Mouse (Mus musculus): ENCODE measurements around the gene Dcaf10. TPM values are rescaled to one million over a fixed set of nuclear protein-coding genes. Genes with fewer than 3 reads are reported as not detected.
"Not testable (repeated sequence)": the region's sequence is repeated elsewhere in the genome, so short reads cannot be mapped to it uniquely, and the experiment has no call there.

Gene Dcaf10
- total RNA-seq, 2 experiments from 2014 or later: 16.1 to 16.9 TPM

DNA sequence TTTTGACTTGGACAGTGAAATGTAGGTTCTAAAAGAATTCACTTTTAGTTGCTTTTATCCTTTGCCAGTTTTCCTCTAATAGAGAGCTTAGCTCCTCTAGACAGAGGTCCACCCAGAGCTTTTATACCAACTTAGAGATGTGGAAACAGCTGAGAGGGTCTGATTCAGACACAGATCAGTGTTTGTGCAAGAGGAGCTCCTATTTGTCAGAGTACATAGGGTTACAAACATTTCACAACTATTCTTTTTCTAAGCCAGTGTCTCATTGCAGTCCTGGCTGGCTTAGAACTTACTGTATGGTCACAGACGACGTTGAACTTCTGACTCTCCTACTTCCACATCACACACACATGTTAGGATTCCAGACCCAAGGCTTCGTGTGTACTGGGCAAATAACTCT lies 14.8 kb downstream of the Dcaf10 start:
- Histone ChIP-seq H3K27ac (no peak overlapping the region), H3K4me3 (no peak overlapping the region)
- TF ChIP-seq CTCF (conservative IDR thresholded peaks at IDR 0.05): no peak
- no peak for DNase-seq (ENCODE audit: low spot score in 2 of 2)

DNA sequence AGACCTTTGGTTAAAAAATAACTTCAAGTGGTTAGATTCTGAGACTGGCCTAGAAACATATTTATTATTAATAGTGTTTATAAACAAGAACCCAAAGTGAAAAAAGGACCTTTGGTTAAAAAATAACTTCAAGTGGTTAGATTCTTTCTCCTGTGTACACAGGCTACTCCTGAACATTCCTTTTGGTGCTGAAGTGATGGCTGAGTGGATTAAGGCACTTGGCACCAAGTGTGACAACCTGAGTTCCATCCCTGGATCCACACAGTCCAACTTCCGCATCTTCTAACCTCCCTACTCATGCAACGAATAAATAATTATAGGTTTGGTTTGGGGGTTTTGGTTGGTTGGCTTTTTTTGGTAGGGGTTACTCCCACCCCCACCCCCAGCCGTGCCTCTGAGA lies 29.4 kb downstream of the Dcaf10 start:
- no peak overlapping the region for H3K4me3 ChIP-seq
- no peak for DNase-seq (ENCODE audit: low spot score in 2 of 2)
- H3K27ac ChIP-seq: no peak overlapping the region
- no peak for TF ChIP-seq CTCF (conservative IDR thresholded peaks at IDR 0.05)

DNA sequence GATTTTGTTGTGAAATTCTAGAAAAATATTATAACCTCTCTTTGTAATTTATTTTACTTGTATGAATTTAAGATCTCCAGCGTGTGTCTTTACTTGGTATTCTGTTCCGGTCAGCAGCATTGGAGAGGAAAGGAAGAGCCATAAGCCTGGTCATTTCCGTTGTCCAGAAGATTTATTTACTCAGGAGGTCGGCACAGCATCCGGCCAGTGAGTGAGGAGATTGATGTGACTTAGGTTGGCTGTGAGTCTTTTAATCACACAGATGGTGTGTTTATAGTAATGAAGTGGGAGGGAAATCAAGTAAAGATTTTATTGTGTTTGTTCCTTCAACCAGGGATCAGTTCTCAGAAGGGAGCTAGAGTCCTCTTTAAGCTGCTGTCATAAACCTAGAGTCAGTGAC lies 33.0 kb downstream of the Dcaf10 start:
- H3K27ac ChIP-seq: no peak overlapping the region
- TF ChIP-seq CTCF (conservative IDR thresholded peaks at IDR 0.05): no peak
- DNase-seq (ENCODE audit: low spot score in 2 of 2): no peak
- H3K4me3 ChIP-seq: no peak overlapping the region

DNA sequence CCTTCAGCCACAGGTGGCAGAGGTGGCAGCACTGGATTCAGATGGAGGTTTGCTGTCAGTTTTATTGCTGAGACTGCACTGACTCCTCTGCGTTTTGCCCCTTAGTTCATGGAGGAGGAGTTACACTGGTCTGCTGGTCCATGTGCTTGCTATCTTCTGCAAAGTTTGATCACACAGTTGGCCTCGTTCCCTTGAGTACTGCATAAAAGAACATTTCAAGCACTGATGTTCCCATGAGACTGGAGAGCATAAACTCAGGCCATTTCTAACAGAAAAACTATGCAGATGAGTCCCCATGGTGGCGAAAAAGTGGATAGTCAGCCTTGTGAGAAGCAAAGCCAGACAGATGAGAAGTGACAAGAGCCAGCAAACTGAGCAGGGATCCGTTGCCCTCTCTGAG lies 34.7 kb downstream of the Dcaf10 start:
- no peak for DNase-seq (ENCODE audit: low spot score in 2 of 2)
- Histone ChIP-seq H3K4me3 (no peak overlapping the region), H3K27ac (no peak overlapping the region)
- no peak for TF ChIP-seq CTCF (conservative IDR thresholded peaks at IDR 0.05)

DNA sequence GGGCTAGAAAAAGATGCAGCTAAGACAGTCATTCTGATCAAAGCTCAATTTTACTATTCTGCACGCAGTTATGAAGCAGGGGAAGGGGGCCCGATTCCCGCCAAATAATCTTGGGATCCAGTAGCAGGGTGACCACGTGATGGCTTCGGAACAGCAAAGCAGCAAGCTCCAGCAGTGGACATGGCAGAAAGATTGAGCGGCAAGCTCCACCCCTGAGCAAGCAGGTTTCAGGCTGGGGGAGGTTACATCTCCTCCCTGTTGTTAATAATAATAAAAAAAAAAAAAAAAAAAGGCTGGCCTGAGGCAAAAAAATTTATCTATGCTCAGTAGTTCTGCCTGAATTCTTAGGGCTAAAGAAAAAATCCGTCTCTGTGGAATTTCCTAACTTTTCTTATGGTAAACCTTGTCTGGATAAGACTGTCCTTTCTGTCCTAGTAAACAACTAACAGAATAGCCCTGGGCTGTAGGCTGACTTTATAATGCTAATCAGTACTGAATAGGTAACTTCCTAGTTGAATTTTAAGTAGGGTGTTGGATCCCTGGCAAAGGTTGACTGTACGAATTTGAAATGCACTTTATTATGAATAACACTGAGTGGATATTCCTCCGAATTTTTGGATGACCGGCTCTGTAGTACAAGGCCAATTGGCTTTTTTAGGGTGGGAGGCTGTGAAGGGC lies 39.1 kb downstream of the Dcaf10 start:
- not testable (repeated sequence) for H3K27ac ChIP-seq; H3K4me3 ChIP-seq; DNase-seq (ENCODE audit: low spot score in 2 of 2)

DNA sequence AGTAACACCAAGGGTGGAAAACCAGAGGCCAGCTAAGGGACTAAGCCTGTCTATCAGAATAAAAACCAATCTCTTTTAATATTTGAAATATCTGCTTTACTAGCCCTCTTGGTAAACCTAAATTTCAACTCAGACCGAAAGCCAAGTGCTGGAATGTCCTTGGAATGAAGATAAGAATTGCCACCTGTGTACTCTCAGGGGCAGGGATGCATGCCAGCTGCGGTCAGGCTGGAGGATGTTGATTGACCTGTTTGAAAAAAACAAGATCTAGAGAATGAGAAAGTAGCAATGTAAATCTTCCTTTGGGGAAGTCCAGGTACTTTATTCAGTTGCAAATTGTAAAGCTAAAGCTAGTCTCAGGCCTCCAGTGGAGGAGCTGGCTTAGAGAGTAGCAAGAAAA lies 40.2 kb downstream of the Dcaf10 start:
- H3K4me3 ChIP-seq; H3K27ac ChIP-seq; DNase-seq (ENCODE audit: low spot score in 2 of 2): not testable (repeated sequence)

DNA sequence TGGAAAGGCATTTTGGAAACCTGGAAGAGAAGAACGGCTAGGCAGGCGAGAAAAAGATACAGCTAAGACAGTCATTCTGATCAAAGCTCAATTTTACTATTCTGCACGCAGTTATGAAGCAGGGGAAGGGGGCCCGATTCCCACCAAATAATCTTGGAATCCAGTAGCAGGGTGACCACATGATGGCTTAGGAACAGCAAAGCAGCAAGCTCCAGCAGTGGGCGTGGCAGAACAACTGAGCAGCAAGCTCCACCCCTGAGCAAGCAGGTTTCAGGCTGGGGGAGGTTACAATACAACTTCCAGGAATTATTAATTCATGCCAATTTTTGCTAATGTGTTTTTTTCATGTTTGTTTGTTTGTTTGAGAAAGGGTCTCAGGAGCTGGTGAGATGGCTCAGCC lies 45.4 kb downstream of the Dcaf10 start:
- not testable (repeated sequence) for DNase-seq (ENCODE audit: low spot score in 2 of 2); H3K4me3 ChIP-seq; H3K27ac ChIP-seq

DNA sequence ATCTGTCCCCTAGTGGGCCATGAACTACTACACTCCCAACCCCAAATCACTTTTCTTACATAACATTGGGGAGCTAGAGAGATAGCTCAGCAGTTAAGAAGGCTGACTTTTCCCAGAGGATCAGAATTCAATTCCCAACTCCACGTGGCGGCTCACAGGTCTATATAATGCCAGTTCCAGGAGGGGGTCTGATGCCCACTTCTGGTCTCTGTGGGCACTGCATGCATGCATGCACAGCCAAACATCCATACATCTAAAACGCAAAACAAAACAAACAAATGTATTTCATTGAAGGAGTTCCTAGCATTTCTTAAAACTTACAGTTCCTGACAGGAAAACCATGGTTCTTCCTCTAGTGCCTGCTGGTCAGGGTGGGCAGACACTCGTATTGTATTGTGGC lies 50.2 kb downstream of the Dcaf10 start:
- Histone ChIP-seq H3K4me3 (no peak overlapping the region), H3K27ac (no peak overlapping the region)
- TF ChIP-seq CTCF (conservative IDR thresholded peaks at IDR 0.05): peak; percentile 48
- DNase-seq (ENCODE audit: low spot score in 2 of 2): no peak

DNA sequence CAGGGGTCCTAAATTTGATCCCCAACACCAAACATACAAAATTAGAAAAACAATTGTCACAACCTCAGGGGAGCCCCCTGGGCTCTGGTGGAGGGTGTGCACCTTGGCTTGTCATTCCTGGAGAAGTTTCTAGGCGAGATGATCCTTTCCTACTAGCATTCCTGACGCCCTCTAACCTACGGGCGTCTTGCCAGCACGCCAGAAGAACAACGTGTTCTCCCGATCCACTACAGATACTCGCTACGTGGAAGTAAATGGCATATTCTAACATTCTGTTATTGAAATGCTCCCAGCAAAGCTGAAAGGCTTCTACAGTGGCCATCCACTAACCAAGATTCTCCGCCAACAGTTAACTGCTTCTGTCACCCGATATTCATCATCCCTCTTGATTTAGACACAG lies 50.7 kb downstream of the Dcaf10 start:
- DNase-seq (ENCODE audit: low spot score in 2 of 2): no peak
- TF ChIP-seq CTCF (conservative IDR thresholded peaks at IDR 0.05): no peak
- Histone ChIP-seq H3K4me3 (no peak overlapping the region), H3K27ac (no peak overlapping the region)

DNA sequence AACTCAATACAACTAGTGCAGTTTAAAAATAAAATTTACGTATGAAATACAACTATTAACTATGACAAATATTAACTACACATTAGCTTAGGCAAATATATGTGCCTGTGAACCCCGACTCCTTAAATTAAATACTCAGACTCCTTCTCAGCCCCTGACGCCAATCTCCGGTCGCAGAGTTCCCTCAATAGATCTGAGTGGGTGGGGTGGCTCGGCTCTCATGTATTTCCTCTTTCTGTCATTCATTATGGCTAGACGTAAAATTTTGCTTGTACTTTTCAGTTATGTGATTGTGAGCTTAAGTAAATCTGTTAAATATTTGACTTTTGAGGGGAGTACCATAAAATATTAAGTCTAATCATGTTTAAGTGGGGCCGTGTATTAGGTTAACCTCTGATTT lies 51.1 kb downstream of the Dcaf10 start:
- Histone ChIP-seq H3K27ac (no peak overlapping the region), H3K4me3 (no peak overlapping the region)
- no peak for DNase-seq (ENCODE audit: low spot score in 2 of 2)
- no peak for TF ChIP-seq CTCF (conservative IDR thresholded peaks at IDR 0.05)

DNA sequence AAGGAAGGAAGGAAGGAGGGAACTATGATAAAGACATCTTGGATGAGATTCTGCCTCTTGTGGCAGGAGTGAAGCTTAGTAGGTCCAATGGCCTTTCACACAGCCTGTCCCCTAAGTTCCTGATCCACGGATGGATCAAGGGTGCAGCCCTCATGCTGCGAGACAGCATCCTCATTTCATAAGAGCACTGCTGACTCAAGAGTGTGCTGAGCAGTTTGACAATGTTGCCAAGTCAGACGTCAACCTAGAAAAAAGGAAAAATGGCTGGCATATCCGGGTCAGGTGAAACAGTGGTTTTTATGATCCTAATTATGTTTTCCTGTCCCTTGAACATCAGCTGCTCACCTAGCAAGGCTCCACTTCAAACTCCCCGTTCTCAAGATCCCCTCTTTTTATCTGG lies 51.8 kb downstream of the Dcaf10 start:
- no peak overlapping the region for H3K4me3 ChIP-seq
- no peak for TF ChIP-seq CTCF (conservative IDR thresholded peaks at IDR 0.05)
- no peak for DNase-seq (ENCODE audit: low spot score in 2 of 2)
- no peak overlapping the region for H3K27ac ChIP-seq

DNA sequence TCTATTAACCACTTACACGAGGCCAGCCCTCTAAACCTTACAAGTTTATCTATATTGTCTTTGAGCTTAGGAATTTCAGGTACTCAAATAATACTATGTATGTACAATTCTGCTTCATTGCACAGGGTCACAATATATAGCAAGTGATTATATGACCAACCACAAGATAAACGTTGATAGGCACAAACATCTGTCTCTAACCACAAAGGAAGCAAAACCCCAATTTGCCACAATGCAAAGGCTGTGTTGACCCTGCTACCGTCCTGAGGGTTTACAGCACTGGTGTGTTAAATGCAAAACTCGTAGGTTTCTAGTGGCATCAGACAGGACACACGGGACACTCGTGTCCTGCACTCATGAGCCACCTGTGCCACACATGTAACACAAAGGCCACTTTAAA lies 54.3 kb downstream of the Dcaf10 start:
- H3K4me3 ChIP-seq; H3K27ac ChIP-seq; DNase-seq (ENCODE audit: low spot score in 2 of 2): not testable (repeated sequence)

DNA sequence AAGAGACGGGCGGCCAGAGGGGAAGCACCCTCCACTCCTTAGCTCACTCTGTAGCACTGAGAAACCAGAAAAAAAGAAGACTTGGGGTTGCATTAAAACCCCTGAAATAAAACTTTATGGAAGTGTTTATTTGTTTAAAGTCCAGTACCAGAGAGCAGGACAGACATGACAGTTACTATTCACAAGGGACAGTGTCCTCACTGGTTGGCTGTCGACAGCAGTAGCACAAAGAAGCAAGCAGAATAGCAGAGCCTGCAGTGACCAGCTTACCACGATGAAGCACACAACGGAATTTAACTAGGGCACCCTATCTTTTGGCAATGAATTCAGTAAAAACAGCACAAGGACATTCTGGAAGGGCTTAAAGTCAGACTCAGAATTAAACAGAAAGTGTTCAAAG lies 56.4 kb downstream of the Dcaf10 start:
- H3K27ac ChIP-seq; DNase-seq (ENCODE audit: low spot score in 2 of 2): not testable (repeated sequence)

DNA sequence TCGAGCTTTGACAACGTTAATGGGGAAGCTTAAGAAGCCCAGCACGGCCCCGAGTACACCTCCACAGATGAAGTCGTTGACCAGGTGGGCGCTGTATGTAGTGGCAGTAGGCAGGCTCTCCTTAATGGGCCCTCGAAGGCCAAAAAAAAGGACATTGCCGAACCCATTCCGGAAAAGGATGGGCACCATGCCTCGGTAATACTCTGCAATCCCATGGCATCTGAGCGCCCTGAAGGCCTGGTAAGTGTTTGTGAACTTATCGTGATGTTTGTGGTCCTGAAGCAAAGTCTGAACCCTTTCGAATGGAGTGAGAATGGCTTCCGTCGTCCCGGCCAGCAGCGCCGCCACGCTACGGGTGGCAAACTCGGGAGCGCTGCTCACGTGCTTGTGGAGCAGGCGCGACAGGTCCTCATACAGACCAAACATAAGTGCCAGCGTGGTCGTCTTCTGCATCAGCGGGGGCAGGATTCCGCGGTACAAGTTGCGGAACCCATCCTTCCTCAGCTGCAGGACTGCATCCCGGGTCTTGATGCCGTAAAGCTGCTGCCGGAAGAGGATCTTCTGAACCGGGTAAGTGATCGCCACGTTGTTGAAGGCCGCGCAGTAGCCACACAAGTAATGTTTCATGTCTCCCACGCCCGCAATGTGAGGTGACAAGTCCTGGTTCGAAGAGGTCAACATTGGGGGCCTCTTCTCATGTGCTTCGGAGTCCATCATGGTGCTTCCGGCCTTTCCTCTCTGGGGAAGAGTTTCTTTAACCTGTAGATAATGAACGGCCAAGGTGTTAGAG lies 57.7 kb downstream of the Dcaf10 start:
- TF ChIP-seq CTCF (conservative IDR thresholded peaks at IDR 0.05): no peak
- no peak for DNase-seq (ENCODE audit: low spot score in 2 of 2)
- H3K4me3 ChIP-seq: no peak overlapping the region
- H3K27ac ChIP-seq: no peak overlapping the region

More for the DNA sequence above, 56.4 kb downstream of the Dcaf10 start:
- not testable (repeated sequence) for H3K4me3 ChIP-seq
